Mouse (Mus musculus): ENCODE data around the gene Retreg1. TPM values are rescaled to one million over a fixed set of nuclear protein-coding genes. Genes with fewer than 3 reads are reported as not detected.

The Retreg1 gene
- total and polyA plus RNA-seq, 3 experiments = 17.5 to 28.7 (median 19.0) TPM

- Histone ChIP-seq H3K9me3 (replicated peaks; ENCODE audit: low read length) (no peaks in the 10 kb centered on the region), H3K4me2 (ENCODE audit: insufficient read depth, low read depth, poor library complexity, severe bottlenecking) (no peak overlapping the region), H3K4me3 (replicated peaks in 1 of 3; ENCODE audit: low read depth in 2 of 3, low read length in 2 of 3, poor library complexity in 1 of 3) (no peak overlapping the region), H3K4me1 (ENCODE audit: control insufficient read depth in 1 of 2, insufficient read depth in 2 of 2) (peaks cover 0 to 10% of the 10 kb centered on the region in 2 experiments; a peak in 1 of 4 replicates), H3K27ac (ENCODE audit: insufficient read depth, low read depth) (no peak overlapping the region), H3K27me3 (replicated peaks) (no peaks in the 10 kb centered on the region), H3K9ac (ENCODE audit: insufficient read depth, low read depth) (no peak overlapping the region), H3K36me3 (replicated peaks in 1 of 2; ENCODE audit: control insufficient read depth in 1 of 2, insufficient read depth in 1 of 2, low read length in 1 of 2) (peaks cover 0 to 7% of the 10 kb centered on the region in 2 experiments), H3K79me2 (replicated peaks; ENCODE audit: control insufficient read depth, extremely low read depth, insufficient read depth, poor library complexity, severe bottlenecking) (no peaks in the 10 kb centered on the region)
- in situ Hi-C loops (cut with MboI; ENCODE audit: low pct_ligation_motif_present, low pct_unique_long_range_greater_than_20kb, low sequenced_read_pairs) (no loop called here), dilution Hi-C loops (cut with MboI; ENCODE audit: extremely low pct_ligation_motif_present, extremely low pct_unique_long_range_greater_than_20kb, low sequenced_read_pairs) (no loop called here)
- TF ChIP-seq CTCF (conservative IDR thresholded peaks at IDR 0.05 in 1 of 2, IDR thresholded peaks at IDR 0.05 in 1 of 2; ENCODE audit: low read depth in 2 of 2, low read length in 2 of 2) = no peak
- TF ChIP-seq ELF1 (IDR thresholded peaks at IDR 0.05; ENCODE audit: low read depth, low read length) = no peak
- no peak for TF ChIP-seq ZNF384 (IDR thresholded peaks at IDR 0.05; ENCODE audit: low read depth, low read length)
- no peak for TF ChIP-seq NRF1 (IDR thresholded peaks at IDR 0.05; ENCODE audit: low read depth, low read length)
- TF ChIP-seq POLR2A (IDR thresholded peaks at IDR 0.05; ENCODE audit: low read depth, low read length) = no peak
- TF ChIP-seq MEF2A (IDR thresholded peaks at IDR 0.05; ENCODE audit: borderline replicate concordance, low read depth, low read length) = no peak
- TF ChIP-seq ZKSCAN1 (IDR thresholded peaks at IDR 0.05; ENCODE audit: borderline replicate concordance, low read depth, low read length) = no peak
- no peak for TF ChIP-seq KAT2A (IDR thresholded peaks at IDR 0.05; ENCODE audit: insufficient replicate concordance, low read length)
- no peak for DNase-seq (ENCODE audit: extremely low read depth)
Observed at GRCm38 (mm10) chr15:25873536-25873935, 30.6 kb downstream of the Retreg1 start.

GRCm38 (mm10) chr15:25876601-25877161 lies 33.7 kb downstream of the Retreg1 start:
- DNase-seq (ENCODE audit: extremely low read depth) = no peak
- in situ Hi-C loops (cut with MboI; ENCODE audit: low pct_ligation_motif_present, low pct_unique_long_range_greater_than_20kb, low sequenced_read_pairs) = no loop called here
- Histone ChIP-seq H3K4me1 (ENCODE audit: control insufficient read depth in 1 of 2, insufficient read depth in 2 of 2) (peaks cover 5 to 7% of the 10 kb centered on the region in 2 experiments; a peak in 3 of 4 replicates), H3K79me2 (replicated peaks; ENCODE audit: control insufficient read depth, extremely low read depth, insufficient read depth, poor library complexity, severe bottlenecking) (no peaks in the 10 kb centered on the region), H3K9me3 (replicated peaks; ENCODE audit: low read length) (no peaks in the 10 kb centered on the region), H3K27me3 (replicated peaks) (no peaks in the 10 kb centered on the region), H3K9ac (ENCODE audit: insufficient read depth, low read depth) (no peak overlapping the region), H3K36me3 (replicated peaks in 1 of 2; ENCODE audit: control insufficient read depth in 1 of 2, insufficient read depth in 1 of 2, low read length in 1 of 2) (peaks cover 0 to 7% of the 10 kb centered on the region in 2 experiments), H3K27ac (ENCODE audit: insufficient read depth, low read depth) (no peak overlapping the region), H3K4me2 (ENCODE audit: insufficient read depth, low read depth, poor library complexity, severe bottlenecking) (no peak overlapping the region), H3K4me3 (replicated peaks in 1 of 3; ENCODE audit: low read depth in 2 of 3, low read length in 2 of 3, poor library complexity in 1 of 3) (no peak overlapping the region)
- dilution Hi-C loops (cut with MboI; ENCODE audit: extremely low pct_ligation_motif_present, extremely low pct_unique_long_range_greater_than_20kb, low sequenced_read_pairs) = no loop called here
- no peak for TF ChIP-seq ETS1 (conservative IDR thresholded peaks at IDR 0.05; ENCODE audit: low read depth, low read length)
- no peak for TF ChIP-seq CHD2 (IDR thresholded peaks at IDR 0.05; ENCODE audit: low read length)
- TF ChIP-seq TCF12 (IDR thresholded peaks at IDR 0.05; ENCODE audit: low read depth, low read length) = no peak
- TF ChIP-seq ZC3H11A (IDR thresholded peaks at IDR 0.05; ENCODE audit: low read depth, low read length) = no peak
- no peak for TF ChIP-seq E2F4 (IDR thresholded peaks at IDR 0.05; ENCODE audit: insufficient replicate concordance, low read depth, low read length)
- TF ChIP-seq JUN (IDR thresholded peaks at IDR 0.05; ENCODE audit: insufficient read depth, low read depth, low read length) = no peak
- TF ChIP-seq GABPA (IDR thresholded peaks at IDR 0.05; ENCODE audit: insufficient replicate concordance, low read depth, low read length) = no peak
- no peak for TF ChIP-seq JUND (conservative IDR thresholded peaks at IDR 0.05; ENCODE audit: low read depth, low read length)
- TF ChIP-seq NRF1 (IDR thresholded peaks at IDR 0.05; ENCODE audit: low read depth, low read length) = no peak
- TF ChIP-seq PAX5 (IDR thresholded peaks at IDR 0.05; ENCODE audit: low read length) = no peak
- no peak for TF ChIP-seq ELF1 (IDR thresholded peaks at IDR 0.05; ENCODE audit: low read depth, low read length)
- no peak for TF ChIP-seq KAT2A (IDR thresholded peaks at IDR 0.05; ENCODE audit: insufficient replicate concordance, low read length)
- TF ChIP-seq RCOR1 (conservative IDR thresholded peaks at IDR 0.05; ENCODE audit: low read depth, low read length) = no peak
- no peak for TF ChIP-seq ZMIZ1 (IDR thresholded peaks at IDR 0.05; ENCODE audit: low read depth, low read length)
- TF ChIP-seq TBP (conservative IDR thresholded peaks at IDR 0.05; ENCODE audit: low read depth, low read length) = no peak
- no peak for TF ChIP-seq NELFE (IDR thresholded peaks at IDR 0.05; ENCODE audit: low read depth, low read length)
- no peak for TF ChIP-seq MAFK (IDR thresholded peaks at IDR 0.05; ENCODE audit: insufficient replicate concordance, low read length)
- TF ChIP-seq MAX (IDR thresholded peaks at IDR 0.05; ENCODE audit: low read length) = no peak
